Mouse (Mus musculus) layer of hippocampus, adult 18-20 months (tissue): Measurements from ENCODE around the gene Emg1. TPM values are rescaled to one million over a fixed set of nuclear protein-coding genes. Genes with fewer than 3 reads are reported as not detected.

Experiments used
- microRNA-seq, 2 experiments: library from miRNA; unstranded; fragments of <30 nt; microRNA quantifications; one replicate each; pipeline ENCODE4 v1.2.0; 2021
- total RNA-seq, 2 experiments: library from RNA; stranded (reverse); gene quantifications; 2 replicates each; pipeline ENCODE4 v1.2.3; 2021

Emg1 gene
- total RNA-seq, 2 experiments from 2014 or later = 52.6 to 58.2 TPM

Small RNA genes within 50 kb of the gene (microRNA-seq; reads per million reads assigned to microRNA genes)
- gene Mir141 = 3.5 to 6.6 reads per million in 2 experiments
- 40.5 to 77.8 reads per million in 2 experiments for gene Mir200c

Other genes with a start within 250 kb of the Emg1 start
- gene Clstn3, start 247.4 kb downstream of the Emg1 start, total RNA-seq = 100 to 1,000 TPM; 269 to 293 TPM
- under 1 TPM; 0.22 to 0.38 TPM for gene C1rl, start 219.1 kb downstream of the Emg1 start, total RNA-seq
- 1 to 10 TPM; 1.2 TPM for gene C1ra, start 199.8 kb downstream of the Emg1 start, total RNA-seq
- 1 to 10 TPM in 1 of 2 experiments, under 1 TPM in 1; 0.84 to 1.6 TPM for gene C1s1, start 169.8 kb downstream of the Emg1 start, total RNA-seq
- under 1 TPM in 1 of 2 experiments, not detected in 1; 0.20 TPM for gene C1rb, start 141.9 kb downstream of the Emg1 start, total RNA-seq
- gene C1s2, start 76.1 kb downstream of the Emg1 start, total RNA-seq = under 1 TPM; 0.40 to 0.41 TPM
- gene Lpcat3, start 49.2 kb downstream of the Emg1 start, total RNA-seq = 10 to 100 TPM; 25.2 to 29.2 TPM
- gene Phb2, start 158 bp upstream of the Emg1 start, total RNA-seq = 100 to 1,000 TPM; 115 to 123 TPM
- 1 to 10 TPM; 4.1 to 4.6 TPM for gene Ptpn6, start 26.5 kb upstream of the Emg1 start, total RNA-seq
- 100 to 1,000 TPM; 358 to 368 TPM for gene Grcc10, start 29.2 kb upstream of the Emg1 start, total RNA-seq
- not detected for gene Gm45234, start 43.8 kb upstream of the Emg1 start, total RNA-seq
- 100 to 1,000 TPM; 161 to 181 TPM for gene Atn1, start 44.3 kb upstream of the Emg1 start, total RNA-seq
- 1,000 to 10,000 TPM; 1,059 TPM for gene Eno2, start 57.5 kb upstream of the Emg1 start, total RNA-seq
- 1 to 10 TPM; 2.7 to 4.7 TPM for gene Lrrc23, start 67.5 kb upstream of the Emg1 start, total RNA-seq
- gene Spsb2, start 96.5 kb upstream of the Emg1 start, total RNA-seq = 1 to 10 TPM; 4.5 to 5.1 TPM
- 100 to 1,000 TPM; 796 to 825 TPM for gene Tpi1, start 102.1 kb upstream of the Emg1 start, total RNA-seq
- gene Usp5, start 117.3 kb upstream of the Emg1 start, total RNA-seq = 100 to 1,000 TPM; 182 to 185 TPM
- gene Cdca3, start 117.4 kb upstream of the Emg1 start, total RNA-seq = under 1 TPM; 0.52 to 0.53 TPM
- not detected for gene Gnb3, start 128.1 kb upstream of the Emg1 start, total RNA-seq
- gene P3h3, start 145.6 kb upstream of the Emg1 start, total RNA-seq = 10 to 100 TPM; 29.5 to 30.9 TPM
- 100 to 1,000 TPM; 183 to 187 TPM for gene Gpr162, start 151.8 kb upstream of the Emg1 start, total RNA-seq
- under 1 TPM in 1 of 2 experiments, not detected in 1; 0.25 TPM for gene Cd4, start 176.0 kb upstream of the Emg1 start, total RNA-seq
- 1 to 10 TPM; 2.6 to 3.6 TPM for gene Lag3, start 199.5 kb upstream of the Emg1 start, total RNA-seq
- 1,000 to 10,000 TPM; 1,033 to 1,052 TPM for gene Ptms, start 207.9 kb upstream of the Emg1 start, total RNA-seq
- 100 to 1,000 TPM; 631 to 670 TPM for gene Mlf2, start 219.2 kb upstream of the Emg1 start, total RNA-seq